Mouse (Mus musculus) lung, postnatal 0 days (tissue): ENCODE results near the gene Bmpr1a.

Source experiments
- CTCF ChIP-seq: IDR thresholded peaks from 2 replicates; pipeline ENCODE4 v1.5.1; 2016; ENCODE audit warnings: antibody characterized with exemption, mild to moderate bottlenecking
- EP300 ChIP-seq: IDR thresholded peaks from 2 replicates; pipeline ENCODE4 v1.6.1; 2016; ENCODE audit warnings: antibody characterized with exemption, mild to moderate bottlenecking, control low read depth

- TF ChIP-seq CTCF (no peak), EP300 (no peak)
Observed at GRCm38 (mm10) chr14:34548391-34549001, 45.4 kb upstream of the Bmpr1a start.
